Mouse (Mus musculus) lung, adult 2 months (tissue): ENCODE data around the gene Akip1.

Experiments used
- CTCF ChIP-seq: fragments of 200-500 bp; IDR thresholded peaks from 2 replicates; pipeline ENCODE4 v1.5.1; 2011; ENCODE audit warnings: mild to moderate bottlenecking, low read length, control low read depth; ENCODE audit not compliant: insufficient read depth
- POLR2A ChIP-seq: fragments of 200-500 bp; IDR thresholded peaks from 2 replicates; pipeline ENCODE4 v1.6.1; 2011; ENCODE audit warnings: low read depth, mild to moderate bottlenecking, control low read depth, low read length, borderline replicate concordance; ENCODE audit errors: extremely low read depth

DNA sequence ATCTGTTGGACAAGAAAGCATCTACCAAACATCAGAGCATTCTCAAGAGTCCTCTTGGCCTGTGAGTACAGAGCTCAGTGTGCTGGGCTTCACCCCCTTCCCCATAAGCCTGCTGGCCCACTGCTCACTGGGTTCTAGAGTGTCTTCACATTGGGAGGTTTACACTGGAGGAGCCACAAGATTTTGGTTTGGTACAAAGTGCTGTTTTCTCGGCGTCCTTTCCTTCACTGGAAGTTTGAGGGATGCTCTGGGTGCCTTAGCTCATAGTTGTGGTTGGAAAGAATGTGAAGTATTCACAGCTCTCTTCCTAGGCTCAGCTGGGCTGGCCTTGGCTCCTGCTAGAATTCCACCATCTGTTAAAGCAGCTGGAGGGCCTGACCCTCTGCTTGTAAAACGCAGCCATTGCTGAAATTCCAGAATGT is 5.5 kb downstream of the Akip1 start:
- TF ChIP-seq CTCF (no peak), POLR2A (no peak)
